Mouse (Mus musculus): ENCODE results near the gene Tle6. TPM values are rescaled to one million over a fixed set of nuclear protein-coding genes. Genes with fewer than 3 reads are reported as not detected.

Gene Tle6
- polyA plus RNA-seq, 1 experiment = 15.0 TPM

DNA sequence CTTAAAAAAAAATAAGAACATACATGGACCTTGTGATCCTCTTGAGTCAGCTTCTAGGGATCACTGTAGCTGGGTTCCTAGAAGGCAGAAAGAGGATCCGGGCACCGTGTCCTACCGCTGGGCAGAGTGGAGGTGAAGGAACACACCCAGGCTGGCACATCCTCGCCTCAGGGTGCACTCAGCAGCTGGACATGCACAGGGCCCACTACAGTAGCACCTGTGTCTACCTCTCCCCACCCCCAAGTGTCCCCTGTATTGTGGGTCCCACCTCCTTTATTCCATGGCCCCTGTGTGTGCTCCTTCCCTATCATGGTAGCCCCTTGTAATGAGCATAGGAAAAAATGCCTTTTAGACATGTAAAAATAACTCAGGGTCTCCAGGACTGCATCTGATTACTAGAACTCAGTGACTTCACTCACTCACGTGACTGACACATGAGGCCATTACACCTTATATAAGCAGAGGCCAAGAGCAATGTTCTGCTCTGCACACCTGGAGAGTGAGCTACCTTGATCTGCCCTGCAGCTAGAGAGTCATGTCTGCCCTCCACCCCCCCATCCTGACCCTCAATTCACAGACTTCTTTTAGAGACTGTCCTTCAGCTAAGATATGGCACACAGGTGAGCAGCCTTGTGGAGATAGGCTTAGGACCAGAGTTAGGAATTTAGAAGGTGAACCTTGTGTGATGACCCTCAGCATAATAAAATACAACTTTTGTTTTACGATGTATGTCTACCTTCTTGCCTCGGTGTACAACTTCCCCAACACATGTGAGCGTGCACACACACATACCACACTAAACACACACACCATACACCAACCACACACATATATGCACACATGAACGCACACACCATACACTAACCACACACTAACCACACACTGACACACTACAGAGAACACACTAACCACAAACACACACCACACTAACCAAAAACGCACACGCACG lies 3.4 kb upstream of the Tle6 start:
- TF ChIP-seq POLR2A (IDR thresholded peaks at IDR 0.05; ENCODE audit: insufficient read depth, low read length) = no peak
- TF ChIP-seq CTCF (IDR thresholded peaks at IDR 0.05; ENCODE audit: low read depth, low read length) = no peak
- no peak for TF ChIP-seq EP300 (IDR thresholded peaks at IDR 0.05; ENCODE audit: insufficient read depth, low read depth, low read length)
- Histone ChIP-seq H3K9me3 (replicated peaks; ENCODE audit: control insufficient read depth, insufficient read depth, low read length, poor library complexity, severe bottlenecking) (no peaks in the 10 kb centered on the region), H3K4me1 (ENCODE audit: control insufficient read depth, insufficient read depth, low read length) (no peaks in the 10 kb centered on the region), H3K27me3 (ENCODE audit: control insufficient read depth, insufficient read depth, low read length, poor library complexity, severe bottlenecking) (no peaks in the 10 kb centered on the region), H3K4me3 (ENCODE audit: low read depth, low read length) (peak overlapping the region; percentile 51), H3K9ac (ENCODE audit: low read depth, poor library complexity, severe bottlenecking) (peak overlapping the region; percentile 34; the same call in 1 of the 2 replicates), H3K36me3 (ENCODE audit: control insufficient read depth, insufficient read depth, low read length, poor library complexity, severe bottlenecking) (no peaks in the 10 kb centered on the region), H3K27ac (ENCODE audit: insufficient read depth, low read length) (no peak overlapping the region)

DNA sequence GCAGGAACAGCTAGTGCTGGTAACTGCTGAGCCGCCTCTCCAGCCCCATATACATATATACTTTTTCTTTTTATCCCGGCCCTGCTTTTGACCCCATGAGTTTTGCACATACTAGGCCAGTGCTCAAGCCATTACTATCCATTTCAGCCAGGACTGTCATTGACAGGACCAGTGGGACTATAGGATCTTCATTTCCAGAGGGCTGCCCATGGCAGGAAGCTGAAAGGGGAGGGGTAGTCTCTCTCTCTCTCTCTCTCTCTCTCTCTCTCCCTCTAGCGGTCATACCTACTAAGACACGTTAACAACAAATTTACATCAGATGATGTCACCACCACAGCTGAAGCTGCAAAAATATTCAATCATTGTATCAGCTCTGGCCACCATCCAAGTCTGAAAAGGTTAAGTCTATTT lies 1.9 kb upstream of the Tle6 start:
- Histone ChIP-seq H3K4me3 (ENCODE audit: low read depth, low read length) (no peak overlapping the region), H3K27me3 (ENCODE audit: control insufficient read depth, insufficient read depth, low read length, poor library complexity, severe bottlenecking) (no peaks in the 10 kb centered on the region), H3K36me3 (ENCODE audit: control insufficient read depth, insufficient read depth, low read length, poor library complexity, severe bottlenecking) (no peaks in the 10 kb centered on the region), H3K9me3 (replicated peaks; ENCODE audit: control insufficient read depth, insufficient read depth, low read length, poor library complexity, severe bottlenecking) (no peaks in the 10 kb centered on the region), H3K27ac (ENCODE audit: insufficient read depth, low read length) (no peak overlapping the region), H3K9ac (ENCODE audit: low read depth, poor library complexity, severe bottlenecking) (no peak overlapping the region), H3K4me1 (ENCODE audit: control insufficient read depth, insufficient read depth, low read length) (peaks cover 2% of the 10 kb centered on the region)
- TF ChIP-seq EP300 (IDR thresholded peaks at IDR 0.05; ENCODE audit: insufficient read depth, low read depth, low read length) (no peak), CTCF (IDR thresholded peaks at IDR 0.05; ENCODE audit: low read depth, low read length) (peak; percentile 16)

DNA sequence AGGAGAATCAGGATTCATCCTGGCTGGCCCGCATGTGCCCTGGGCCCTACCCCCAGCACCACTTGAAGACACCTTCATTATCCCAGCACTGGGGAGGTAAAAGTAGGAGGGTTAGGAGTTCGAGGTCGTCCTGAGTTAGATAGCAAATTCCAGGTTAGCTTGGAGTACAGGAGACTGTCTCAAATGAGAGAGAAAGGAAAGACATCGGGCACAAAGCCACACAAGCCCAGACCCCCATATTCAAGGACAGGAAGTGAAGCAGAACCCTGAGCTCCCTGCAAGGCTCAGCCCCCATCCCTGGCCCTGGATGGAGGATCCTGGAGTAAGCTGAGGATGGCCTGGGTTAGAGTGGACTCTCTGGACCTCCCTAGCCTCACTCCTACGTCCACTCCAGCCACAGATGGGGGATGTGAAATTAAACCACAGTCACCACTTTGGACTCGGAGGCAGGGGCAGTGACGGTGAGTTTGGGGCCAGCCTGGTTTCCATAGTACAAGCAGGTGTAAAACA lies 578 bp upstream of the Tle6 start:
- no peak for TF ChIP-seq CTCF (IDR thresholded peaks at IDR 0.05; ENCODE audit: low read depth, low read length)
- TF ChIP-seq EP300 (IDR thresholded peaks at IDR 0.05; ENCODE audit: insufficient read depth, low read depth, low read length) = no peak
- no peak for TF ChIP-seq POLR2A (IDR thresholded peaks at IDR 0.05; ENCODE audit: insufficient read depth, low read length)
- H3K27me3 ChIP-seq (ENCODE audit: control insufficient read depth, insufficient read depth, low read length, poor library complexity, severe bottlenecking) = no peaks in the 10 kb centered on the region
- H3K4me3 ChIP-seq (ENCODE audit: low read depth, low read length) = peak overlapping the region; percentile 47

DNA sequence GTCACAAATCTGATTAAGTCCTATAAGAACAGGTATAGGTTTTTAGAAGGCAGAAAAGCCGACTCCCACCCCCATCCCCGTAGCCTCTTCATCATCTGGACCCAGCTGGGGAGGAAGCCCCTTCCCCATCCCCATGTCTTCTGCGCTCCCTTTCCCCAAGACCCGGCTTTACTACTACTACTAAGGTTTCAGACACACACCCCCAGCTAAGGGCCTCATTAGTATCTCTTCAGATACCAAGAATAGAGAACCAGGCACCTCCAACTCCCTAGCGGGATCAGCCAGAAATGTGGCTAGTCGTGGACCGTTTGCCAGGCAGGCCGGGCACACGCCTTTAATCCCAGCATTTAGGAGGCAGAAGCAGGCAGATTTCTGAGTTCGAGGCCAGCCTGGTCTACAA lies 777 bp downstream of the Tle6 start:
- Histone ChIP-seq H3K9me3 (replicated peaks; ENCODE audit: control insufficient read depth, insufficient read depth, low read length, poor library complexity, severe bottlenecking) (no peaks in the 10 kb centered on the region), H3K27me3 (ENCODE audit: control insufficient read depth, insufficient read depth, low read length, poor library complexity, severe bottlenecking) (no peaks in the 10 kb centered on the region), H3K9ac (ENCODE audit: low read depth, poor library complexity, severe bottlenecking) (no peak overlapping the region; the same call in 1 of the 2 replicates), H3K27ac (ENCODE audit: insufficient read depth, low read length) (0 out of 2 replicates have a peak overlapping the region, but pooled peaks have one; percentile 23), H3K4me3 (ENCODE audit: low read depth, low read length) (no peak overlapping the region), H3K36me3 (ENCODE audit: control insufficient read depth, insufficient read depth, low read length, poor library complexity, severe bottlenecking) (no peaks in the 10 kb centered on the region), H3K4me1 (ENCODE audit: control insufficient read depth, insufficient read depth, low read length) (peaks cover 3% of the 10 kb centered on the region)
- no peak for TF ChIP-seq CTCF (IDR thresholded peaks at IDR 0.05; ENCODE audit: low read depth, low read length)
- TF ChIP-seq EP300 (IDR thresholded peaks at IDR 0.05; ENCODE audit: insufficient read depth, low read depth, low read length) = no peak
- no peak for TF ChIP-seq POLR2A (IDR thresholded peaks at IDR 0.05; ENCODE audit: insufficient read depth, low read length)

More for the DNA sequence above, 578 bp upstream of the Tle6 start:
- Histone ChIP-seq H3K9me3 (replicated peaks; ENCODE audit: control insufficient read depth, insufficient read depth, low read length, poor library complexity, severe bottlenecking) (no peaks in the 10 kb centered on the region), H3K36me3 (ENCODE audit: control insufficient read depth, insufficient read depth, low read length, poor library complexity, severe bottlenecking) (no peaks in the 10 kb centered on the region), H3K27ac (ENCODE audit: insufficient read depth, low read length) (no peak overlapping the region), H3K4me1 (ENCODE audit: control insufficient read depth, insufficient read depth, low read length) (peaks cover 3% of the 10 kb centered on the region), H3K9ac (ENCODE audit: low read depth, poor library complexity, severe bottlenecking) (no peak overlapping the region)

DNA sequence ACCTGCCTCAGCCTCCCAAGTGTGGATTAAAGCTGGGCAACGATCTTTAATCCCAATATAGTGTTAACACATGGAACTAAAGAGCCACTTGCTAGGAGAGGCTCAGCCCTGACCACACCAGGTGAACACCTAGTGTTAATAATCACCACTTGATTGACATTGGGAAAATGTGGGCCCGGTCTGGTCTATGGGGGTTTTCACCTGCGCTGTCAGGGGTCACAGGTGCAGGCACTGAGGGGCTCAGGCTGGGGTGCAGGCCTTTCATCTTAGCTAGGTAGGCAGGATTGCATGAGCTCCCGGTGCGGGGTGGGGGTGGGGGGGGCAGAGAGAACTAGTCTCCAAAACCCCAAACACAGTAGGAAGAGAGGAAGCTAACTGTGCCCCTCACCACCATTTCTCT lies 1.2 kb downstream of the Tle6 start:
- Histone ChIP-seq H3K27ac (ENCODE audit: insufficient read depth, low read length) (no peak overlapping the region), H3K4me1 (ENCODE audit: control insufficient read depth, insufficient read depth, low read length) (peaks cover 3% of the 10 kb centered on the region)

DNA sequence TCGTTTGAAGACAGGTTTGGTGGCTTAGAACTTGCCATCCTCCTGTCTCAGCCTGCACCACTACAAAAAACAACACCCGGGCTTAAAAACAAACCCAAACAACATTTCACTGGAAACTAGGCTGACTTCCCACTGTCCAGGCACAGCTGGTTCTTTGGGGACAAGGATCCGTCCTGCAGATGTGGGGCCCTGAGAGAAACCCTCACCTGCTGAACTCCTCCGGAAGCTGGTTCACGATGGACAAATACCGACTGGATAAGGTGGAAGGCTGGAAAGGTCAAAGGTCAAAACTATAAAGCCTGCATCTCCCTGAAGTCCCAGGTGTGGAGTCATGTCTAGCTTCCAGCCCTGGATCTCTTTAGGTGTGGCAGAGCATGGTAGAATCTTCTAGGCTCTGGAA lies 2.0 kb downstream of the Tle6 start:
- no peaks in the 10 kb centered on the region for H3K27me3 ChIP-seq (ENCODE audit: control insufficient read depth, insufficient read depth, low read length, poor library complexity, severe bottlenecking)
- H3K36me3 ChIP-seq (ENCODE audit: control insufficient read depth, insufficient read depth, low read length, poor library complexity, severe bottlenecking) = no peaks in the 10 kb centered on the region
- H3K9me3 ChIP-seq (replicated peaks; ENCODE audit: control insufficient read depth, insufficient read depth, low read length, poor library complexity, severe bottlenecking) = no peaks in the 10 kb centered on the region
- no peak overlapping the region for H3K27ac ChIP-seq (ENCODE audit: insufficient read depth, low read length)
- TF ChIP-seq POLR2A (IDR thresholded peaks at IDR 0.05; ENCODE audit: insufficient read depth, low read length) (no peak), CTCF (IDR thresholded peaks at IDR 0.05; ENCODE audit: low read depth, low read length) (no peak), EP300 (IDR thresholded peaks at IDR 0.05; ENCODE audit: insufficient read depth, low read depth, low read length) (no peak)
- H3K4me3 ChIP-seq (ENCODE audit: low read depth, low read length) = no peak overlapping the region
- H3K4me1 ChIP-seq (ENCODE audit: control insufficient read depth, insufficient read depth, low read length) = peaks cover 3% of the 10 kb centered on the region
- H3K9ac ChIP-seq (ENCODE audit: low read depth, poor library complexity, severe bottlenecking) = no peak overlapping the region

More for the DNA sequence above, 1.2 kb downstream of the Tle6 start:
- no peak overlapping the region for H3K4me3 ChIP-seq (ENCODE audit: low read depth, low read length)
- TF ChIP-seq POLR2A (IDR thresholded peaks at IDR 0.05; ENCODE audit: insufficient read depth, low read length) (no peak), CTCF (IDR thresholded peaks at IDR 0.05; ENCODE audit: low read depth, low read length) (no peak), EP300 (IDR thresholded peaks at IDR 0.05; ENCODE audit: insufficient read depth, low read depth, low read length) (no peak)
- H3K9ac ChIP-seq (ENCODE audit: low read depth, poor library complexity, severe bottlenecking) = no peak overlapping the region; the same call in 1 of the 2 replicates
- no peaks in the 10 kb centered on the region for H3K36me3 ChIP-seq (ENCODE audit: control insufficient read depth, insufficient read depth, low read length, poor library complexity, severe bottlenecking)
- no peaks in the 10 kb centered on the region for H3K9me3 ChIP-seq (replicated peaks; ENCODE audit: control insufficient read depth, insufficient read depth, low read length, poor library complexity, severe bottlenecking)
- no peaks in the 10 kb centered on the region for H3K27me3 ChIP-seq (ENCODE audit: control insufficient read depth, insufficient read depth, low read length, poor library complexity, severe bottlenecking)

Data from ES-Bruce4 (cell line).